Mouse (Mus musculus) layer of hippocampus, adult 8-10 months (tissue): ENCODE results near the gene Pgp. TPM values are rescaled to one million over a fixed set of nuclear protein-coding genes. Genes with fewer than 3 reads are reported as not detected.
"Not testable (repeated sequence)": the region's sequence is repeated elsewhere in the genome, so short reads cannot be mapped to it uniquely, and the experiment has no call there.

Source experiments
- DNase-seq, 2 experiments: peaks; one replicate each; pipeline ENCODE4 v3.0.0; 2022; ENCODE audit warnings: low spot score in 2 of 2
- total RNA-seq, 4 experiments: library from RNA; stranded (reverse); gene quantifications; 2 replicates each; pipeline ENCODE4 v1.2.4; 2022

Gene Pgp
- total RNA-seq, 4 experiments from 2014 or later = 54.8 to 62.3 (median 57.7) TPM

DNA sequence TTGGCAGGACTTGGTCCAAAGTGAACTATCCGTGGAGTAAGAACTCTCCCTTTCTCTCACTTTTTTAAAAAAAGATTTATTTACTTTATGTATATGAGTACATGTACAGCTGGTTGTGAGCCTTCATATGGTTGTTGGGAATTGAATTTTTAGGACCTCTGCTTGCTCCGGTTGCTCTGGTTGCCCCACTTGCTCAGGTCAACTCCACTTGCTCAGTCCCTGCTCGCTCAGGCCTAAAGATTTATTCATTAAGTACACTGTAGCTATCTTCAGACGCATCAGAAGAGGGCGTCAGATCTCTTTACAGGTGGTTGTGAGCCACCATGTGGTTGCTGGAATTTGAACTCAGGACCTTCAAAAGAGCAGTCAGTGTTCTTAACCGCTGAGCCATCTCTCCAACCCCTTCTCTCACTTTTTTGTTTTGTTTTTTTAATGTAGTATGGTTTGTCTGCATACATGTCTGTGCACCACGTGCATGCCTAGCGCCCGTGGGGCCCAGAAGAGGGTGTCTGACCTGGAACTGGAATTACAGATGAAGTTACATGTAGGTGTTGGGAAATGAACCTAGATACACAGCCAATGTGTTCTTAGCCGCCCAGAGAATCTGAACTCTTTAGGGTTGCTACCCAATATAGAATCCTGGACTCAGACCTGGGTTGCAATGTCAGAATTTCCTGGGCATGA is 14.5 kb upstream of the Pgp start:
- not testable (repeated sequence) for DNase-seq

DNA sequence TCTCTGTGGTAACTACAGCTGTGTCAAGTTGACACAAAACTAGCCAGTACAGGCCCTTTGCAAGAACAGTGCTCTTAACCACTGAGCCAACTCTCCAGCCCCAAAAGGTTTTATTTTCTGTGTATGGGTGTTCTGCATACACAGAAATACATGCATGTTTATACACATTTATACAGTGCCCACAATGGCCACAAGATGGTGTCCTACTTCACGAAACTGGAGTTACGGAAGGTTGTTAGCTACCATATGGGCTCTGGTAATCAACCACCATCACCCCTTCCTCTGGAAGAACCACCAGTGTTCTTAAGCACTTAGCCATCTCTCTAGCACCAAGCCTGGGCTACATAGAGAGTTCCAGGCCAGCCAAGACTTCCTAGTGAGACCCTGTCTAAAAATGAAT is 8.6 kb upstream of the Pgp start:
- DNase-seq = no peak

GRCm38 (mm10) chr17:24462932-24463331 is 7.3 kb upstream of the Pgp start:
- DNase-seq = no peak

GRCm38 (mm10) chr17:24463374-24464133 is 6.6 kb upstream of the Pgp start:
- DNase-seq = no peak

DNA sequence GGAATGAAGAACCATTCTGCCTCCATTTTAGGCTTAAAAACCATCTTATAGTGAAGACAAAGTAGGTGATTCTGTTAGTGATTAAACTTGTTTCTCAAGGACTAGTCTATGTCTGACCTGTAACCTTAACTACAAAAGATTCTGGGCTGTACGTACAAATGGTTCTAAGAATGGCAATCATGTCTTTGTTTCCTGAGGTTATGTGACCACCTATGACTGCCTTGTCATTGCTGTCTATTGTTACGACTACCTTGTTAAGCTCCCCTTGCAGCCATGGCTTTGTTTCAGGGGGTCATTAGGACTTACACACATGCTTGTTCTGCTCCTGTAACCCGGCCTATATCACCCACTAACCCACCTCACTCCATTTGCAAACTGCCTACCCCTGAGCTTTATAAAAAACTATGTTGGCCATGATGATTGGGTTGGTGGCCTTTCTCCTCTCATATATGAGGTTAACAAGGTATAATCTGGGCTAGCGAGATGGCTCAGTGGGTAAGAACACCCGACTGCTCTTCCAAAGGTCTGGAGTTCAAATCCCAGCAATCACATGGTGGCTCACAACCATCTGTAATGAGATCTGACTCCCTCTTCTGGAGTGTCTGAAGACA is 1.5 kb upstream of the Pgp start:
- DNase-seq = no peak

- DNase-seq = no peak
Observed at GRCm38 (mm10) chr17:24469336-24469909, 769 bp upstream of the Pgp start.

DNA sequence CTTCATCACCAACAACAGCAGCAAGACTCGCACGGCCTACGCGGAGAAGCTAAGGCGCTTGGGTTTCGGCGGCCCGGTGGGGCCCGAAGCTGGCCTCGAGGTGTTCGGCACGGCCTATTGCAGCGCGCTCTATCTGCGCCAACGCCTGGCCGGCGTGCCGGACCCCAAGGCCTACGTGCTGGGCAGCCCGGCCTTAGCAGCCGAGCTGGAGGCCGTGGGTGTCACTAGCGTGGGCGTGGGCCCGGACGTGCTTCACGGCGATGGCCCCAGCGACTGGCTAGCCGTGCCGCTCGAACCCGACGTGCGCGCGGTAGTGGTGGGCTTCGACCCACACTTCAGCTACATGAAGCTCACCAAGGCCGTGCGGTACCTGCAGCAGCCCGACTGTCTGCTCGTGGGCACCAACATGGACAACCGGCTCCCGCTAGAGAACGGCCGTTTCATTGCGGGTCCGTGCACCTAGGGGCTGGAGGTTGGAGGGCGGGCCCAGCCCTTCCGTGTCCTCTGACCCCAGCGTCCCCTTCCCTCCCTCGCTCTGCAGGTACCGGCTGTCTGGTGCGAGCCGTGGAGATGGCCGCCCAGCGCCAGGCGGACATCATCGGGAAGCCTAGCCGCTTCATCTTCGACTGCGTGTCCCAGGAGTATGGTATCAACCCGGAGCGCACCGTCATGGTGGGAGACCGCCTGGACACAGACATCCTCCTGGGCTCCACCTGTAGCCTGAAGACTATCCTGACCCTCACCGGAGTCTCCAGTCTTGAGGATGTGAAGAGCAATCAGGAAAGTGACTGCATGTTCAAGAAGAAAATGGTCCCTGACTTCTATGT is 722 bp downstream of the Pgp start:
- DNase-seq = peak in 1 of 2 experiments; percentile 25

DNA sequence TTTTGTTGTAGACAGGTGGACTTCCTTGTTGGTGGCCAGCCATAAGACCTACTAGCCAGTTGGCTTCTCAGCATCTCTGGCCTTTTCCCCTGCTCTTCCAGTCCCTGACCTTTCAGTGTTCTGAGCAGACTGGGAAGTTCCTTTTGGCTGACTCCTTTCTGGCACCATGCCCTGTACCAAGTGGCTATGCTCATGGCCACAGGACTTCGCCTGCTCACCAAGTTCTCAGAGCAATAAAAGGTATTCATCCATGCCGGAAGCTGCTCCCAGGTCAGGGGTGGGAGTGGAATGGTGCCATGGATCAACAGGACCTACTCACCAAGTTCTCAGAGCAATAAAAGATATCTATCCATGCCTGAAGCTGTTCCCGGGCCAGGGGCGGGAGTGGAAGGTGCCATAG is 2.3 kb downstream of the Pgp start:
- no peak for DNase-seq

DNA sequence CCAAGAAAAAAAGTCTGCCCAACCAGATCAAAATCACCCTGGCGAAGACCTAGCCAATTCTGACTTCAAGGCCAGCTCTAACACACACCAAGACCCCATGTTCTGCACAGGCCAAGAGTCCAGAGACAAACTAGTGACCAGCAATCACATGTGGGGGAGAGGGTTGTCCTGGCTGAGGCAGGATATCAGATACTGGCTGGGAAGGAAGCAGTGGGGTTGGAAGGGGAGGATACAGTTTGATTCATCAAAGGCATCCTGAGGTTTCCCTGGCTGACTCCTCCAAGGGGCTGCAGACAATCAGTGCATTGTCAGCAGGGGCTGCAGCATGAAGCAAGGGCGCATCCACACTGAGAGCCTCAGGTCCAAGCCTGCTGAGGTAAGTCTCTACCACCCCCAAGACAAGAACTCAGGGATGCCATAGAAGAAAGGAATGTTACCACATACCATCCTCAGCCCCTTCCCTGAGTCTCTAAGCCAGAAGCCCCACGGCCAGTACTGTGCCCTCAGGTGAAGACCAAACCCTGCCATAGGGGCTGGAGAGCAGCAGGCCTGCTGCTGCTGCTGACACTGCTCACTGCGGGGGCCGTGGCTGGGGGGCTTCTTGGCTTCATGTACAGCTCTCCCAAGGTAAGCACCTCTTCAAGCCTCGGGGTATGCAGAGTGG is 3.6 kb downstream of the Pgp start, which contains the start of gene Bricd5:
Gene Bricd5 (plus strand): TSS at position 273 of the 664 bp plus-strand sequence.
- DNase-seq = no peak

DNA sequence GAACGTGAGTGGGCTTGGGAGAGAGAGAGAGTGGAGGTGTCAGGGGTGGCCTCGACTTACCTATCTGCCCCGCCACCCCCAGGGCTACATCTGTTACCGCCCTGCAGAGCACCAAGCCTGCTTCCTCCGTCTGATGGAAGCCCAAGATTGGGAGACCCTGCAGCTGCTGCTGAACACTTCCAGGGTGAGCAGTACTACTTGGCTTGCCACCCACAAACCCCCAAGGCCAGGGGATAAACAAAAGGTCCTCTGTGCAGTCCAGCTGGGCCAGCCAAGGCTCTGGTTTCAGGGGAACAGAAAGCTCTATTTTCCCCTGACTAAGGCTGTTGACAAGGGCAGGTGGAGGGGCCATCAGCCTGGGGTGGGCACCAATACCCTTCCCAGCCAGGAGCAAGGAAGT is 4.4 kb downstream of the Pgp start:
- DNase-seq = peak; percentile 66 to 78

GRCm38 (mm10) chr17:24475586-24475985 is 5.4 kb downstream of the Pgp start:
- DNase-seq = no peak

DNA sequence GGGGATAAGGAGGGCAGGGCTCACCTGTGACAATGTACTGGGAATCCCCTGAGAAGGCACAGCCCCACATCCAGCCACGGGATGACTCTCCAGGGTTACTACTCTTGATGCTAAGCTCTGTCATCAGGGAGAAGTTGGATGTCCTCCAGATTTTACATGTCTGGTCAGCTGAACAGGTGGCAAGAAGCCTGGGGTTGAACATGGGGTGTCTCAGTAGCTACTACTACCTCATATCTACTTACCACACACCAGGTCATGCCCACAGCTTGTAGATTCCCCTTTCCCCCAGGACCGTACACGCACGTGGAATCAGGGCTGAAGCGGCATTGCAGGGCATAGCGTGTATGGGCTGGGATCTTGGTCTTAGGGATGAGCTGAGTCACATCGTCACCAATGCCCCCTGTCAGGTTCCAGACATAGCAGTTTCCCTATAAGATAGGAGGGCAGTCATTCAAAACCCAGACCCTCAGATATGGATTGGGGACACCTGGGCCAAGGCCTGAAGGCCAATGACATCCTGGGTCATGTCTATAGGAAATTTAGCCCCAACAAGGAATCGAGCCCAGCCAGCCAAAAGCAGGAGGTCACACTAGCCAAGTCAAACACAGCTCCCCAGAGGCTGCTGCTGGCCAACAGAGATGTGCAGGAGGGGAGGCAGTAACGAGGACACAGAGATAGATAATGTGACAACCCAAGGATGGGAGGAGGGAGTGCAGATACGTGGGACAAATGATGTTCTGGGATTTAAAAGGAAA is 6.0 kb downstream of the Pgp start:
- DNase-seq = no peak

GRCm38 (mm10) chr17:24477053-24477984 is 7.1 kb downstream of the Pgp start:
- no peak for DNase-seq

- DNase-seq = no peak
Observed at GRCm38 (mm10) chr17:24477985-24478600, 7.9 kb downstream of the Pgp start.

- DNase-seq = peak; percentile 95 to 98
Observed at GRCm38 (mm10) chr17:24478663-24479380, 8.6 kb downstream of the Pgp start, which contains the start of gene Mlst8. TSS of gene Mlst8 (minus strand) at chr17:24479078.

DNA sequence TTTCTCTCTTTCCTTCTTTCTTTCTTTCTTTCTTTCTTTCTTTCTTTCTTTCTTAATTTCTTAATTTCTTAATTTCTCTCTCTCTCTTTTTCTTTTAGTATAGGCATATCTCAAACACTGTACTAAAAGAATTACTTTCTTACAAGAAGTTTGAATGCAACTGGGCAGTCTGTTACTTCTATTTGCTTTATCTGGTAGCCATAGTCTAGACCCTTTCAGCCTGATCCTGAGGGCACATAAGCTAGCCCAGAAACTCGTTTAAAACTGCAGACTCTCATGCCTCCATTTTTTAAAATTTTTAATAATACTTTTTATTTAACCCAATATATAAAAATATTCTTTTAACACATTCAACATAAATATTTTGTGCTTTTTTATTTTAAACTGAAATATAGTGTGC is 9.2 kb downstream of the Pgp start:
- no peak for DNase-seq

GRCm38 (mm10) chr17:24480201-24480826 is 10.1 kb downstream of the Pgp start:
- DNase-seq = no peak
